Mouse (Mus musculus) heart, adult 2 months (tissue): Measurements from ENCODE around the gene Pcid2.

ENCODE experiments used
- CTCF ChIP-seq: fragments of 200-600 bp; IDR thresholded peaks from 2 replicates; pipeline ENCODE4 v1.8.1; 2022; ENCODE audit warnings: antibody characterized with exemption, mild to moderate bottlenecking, moderate library complexity
- EP300 ChIP-seq: fragments of 200-500 bp; IDR thresholded peaks from 2 replicates; pipeline ENCODE4 v1.6.1; 2011; ENCODE audit warnings: low read depth, low read length, control low read depth; ENCODE audit not compliant: insufficient read depth

DNA sequence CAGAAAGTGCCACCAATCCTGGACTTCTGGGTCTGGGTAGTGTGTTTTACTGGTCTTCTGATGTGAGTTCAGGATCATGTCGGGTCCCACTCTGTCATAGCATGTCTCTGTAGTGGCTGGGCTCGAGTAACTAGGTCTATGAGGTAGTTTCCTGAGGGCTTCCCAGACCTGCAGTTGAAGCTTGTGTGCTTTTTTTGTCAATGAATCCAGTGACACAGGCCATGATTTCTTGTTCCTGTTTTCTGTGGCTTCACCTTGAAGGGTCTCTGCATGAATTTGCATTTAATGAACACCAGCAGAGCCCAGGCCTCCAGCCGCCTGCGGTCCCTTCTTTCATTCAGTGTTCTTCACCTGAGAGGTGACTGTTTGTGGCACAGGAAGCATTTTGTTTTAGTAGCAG, 8.0 kb upstream of the Pcid2 start:
- TF ChIP-seq EP300, result no peak
- no peak for TF ChIP-seq CTCF
